13 mouse cellular contexts compared by ENCODE assay signal in genomic region chr3:152261948-152262347, GRCm38 (mm10). TPM values are rescaled to one million over a fixed set of nuclear protein-coding genes. Genes with fewer than 3 reads are reported as not detected.
DNase-seq lines count a peak whose midpoint lies in the region; ATAC-seq and TF ChIP-seq lines count a peak whose summit lies in the region.
"Had no signal": no experiment of that assay in that cellular context is flagged by ENCODE, and none has a peak within 500 bp of the region (broad histone marks: within the 10 kb centered on the region; RNA-seq: fewer than 3 reads in every experiment).

No protein-coding gene starts in this region.

- TF ChIP-seq CTCF in stomach, postnatal 0 days (IDR thresholded peaks at IDR 0.05; ENCODE audit: low read depth): no peak

- intact Hi-C loops in heart, postnatal 14 days (cut with DNase I): loop anchor here (2.0 kb wide), 1 partner anchor 47 kb away; no protein-coding TSS in a partner anchor

- WGBS in hindbrain, embryonic 10.5 days: 27% methylated on average over 8 of the region's 8 CpGs
- WGBS in hindbrain, embryonic 14.5 days: 25% methylated on average over 8 of the region's 8 CpGs
- WGBS in liver, embryonic 12.5 days (ENCODE audit: insufficient replicate concordance): 11% methylated on average over 8 of the region's 8 CpGs
- 39% methylated on average over 8 of the region's 8 CpGs for WGBS in stomach, postnatal 0 days
- WGBS in forebrain, embryonic 16.5 days: 39% methylated on average over 8 of the region's 8 CpGs

- H3K9ac ChIP-seq in hindbrain, embryonic 14.5 days: no peak overlapping the region
- H3K9ac ChIP-seq in liver, embryonic 12.5 days: no peak overlapping the region
- no peak overlapping the region for H3K9ac ChIP-seq in stomach, postnatal 0 days (ENCODE audit: low read length)
- H3K9ac ChIP-seq in forebrain, embryonic 16.5 days (replicated peaks; ENCODE audit: low read depth, low read length): no peak overlapping the region
- H3K9ac ChIP-seq: hindbrain, embryonic 15.5 days; liver, embryonic 14.5 days; neural tube, embryonic 15.5 days had no signal

- no peak overlapping the region for H3K4me2 ChIP-seq in hindbrain, embryonic 14.5 days (replicated peaks)
- peak overlapping the region; percentile 39 for H3K4me2 ChIP-seq in liver, embryonic 12.5 days
- H3K4me2 ChIP-seq in stomach, postnatal 0 days (replicated peaks; ENCODE audit: low read depth): peak overlapping the region; percentile 27
- no peak overlapping the region for H3K4me2 ChIP-seq in forebrain, embryonic 16.5 days (ENCODE audit: low read length)
- H3K4me2 ChIP-seq: hindbrain, embryonic 15.5 days; neural tube, embryonic 15.5 days had no signal

- H3K36me3 ChIP-seq in hindbrain, embryonic 10.5 days: no peaks in the 10 kb centered on the region
- H3K36me3 ChIP-seq in hindbrain, embryonic 14.5 days (replicated peaks; ENCODE audit: control insufficient read depth, insufficient read depth): no peaks in the 10 kb centered on the region
- H3K36me3 ChIP-seq in liver, embryonic 12.5 days: no peaks in the 10 kb centered on the region
- H3K36me3 ChIP-seq in stomach, postnatal 0 days (ENCODE audit: control insufficient read depth, insufficient read depth, low read length): no peaks in the 10 kb centered on the region
- H3K36me3 ChIP-seq in forebrain, embryonic 16.5 days (ENCODE audit: control insufficient read depth, insufficient read depth): no peaks in the 10 kb centered on the region
- H3K36me3 ChIP-seq: hindbrain, embryonic 15.5 days; neural tube, embryonic 15.5 days had no signal

- H3K27me3 ChIP-seq in hindbrain, embryonic 10.5 days (ENCODE audit: insufficient read depth, poor library complexity, severe bottlenecking): peaks cover 61% of the 10 kb centered on the region
- peaks cover 29% of the 10 kb centered on the region for H3K27me3 ChIP-seq in hindbrain, embryonic 14.5 days (ENCODE audit: control insufficient read depth, insufficient read depth, low read length)
- peaks cover 65% of the 10 kb centered on the region for H3K27me3 ChIP-seq in liver, embryonic 12.5 days (replicated peaks)
- H3K27me3 ChIP-seq in stomach, postnatal 0 days (ENCODE audit: control insufficient read depth, insufficient read depth, low read length): no peaks in the 10 kb centered on the region
- peaks cover 23% of the 10 kb centered on the region for H3K27me3 ChIP-seq in forebrain, embryonic 16.5 days (replicated peaks; ENCODE audit: control insufficient read depth, insufficient read depth, low read length)

- no peak for DNase-seq in hindbrain, embryonic 10.5 days (ENCODE audit: low spot score)
- DNase-seq in hindbrain, embryonic 14.5 days (ENCODE audit: low spot score): no peak
- DNase-seq in heart, postnatal 14 days: peak; percentile 48 to 52
- no peak for DNase-seq in stomach, postnatal 0 days (ENCODE audit: low spot score)
- no peak for DNase-seq in thymus, postnatal 4 days
- DNase-seq in left cerebral cortex, adult 9 months (ENCODE audit: low spot score in 2 of 2): no peak
- DNase-seq: adrenal gland, adult 2 months; thymus, postnatal 14 days had no signal

- H3K4me3 ChIP-seq in hindbrain, embryonic 10.5 days: no peak overlapping the region
- no peak overlapping the region for H3K4me3 ChIP-seq in hindbrain, embryonic 14.5 days (replicated peaks; ENCODE audit: low read length)
- H3K4me3 ChIP-seq in liver, embryonic 12.5 days: no peak overlapping the region
- no peak overlapping the region for H3K4me3 ChIP-seq in stomach, postnatal 0 days (ENCODE audit: low read depth, low read length)
- H3K4me3 ChIP-seq in forebrain, embryonic 16.5 days (replicated peaks; ENCODE audit: low read length): no peak overlapping the region
- H3K4me3 ChIP-seq: hindbrain, embryonic 15.5 days; neural tube, embryonic 15.5 days had no signal

- H3K9me3 ChIP-seq in hindbrain, embryonic 10.5 days: no peaks in the 10 kb centered on the region
- H3K9me3 ChIP-seq in hindbrain, embryonic 14.5 days (ENCODE audit: control insufficient read depth, low read length): no peaks in the 10 kb centered on the region
- no peaks in the 10 kb centered on the region for H3K9me3 ChIP-seq in liver, embryonic 12.5 days (replicated peaks)
- H3K9me3 ChIP-seq in stomach, postnatal 0 days (ENCODE audit: control insufficient read depth, low read length): no peaks in the 10 kb centered on the region
- no peaks in the 10 kb centered on the region for H3K9me3 ChIP-seq in forebrain, embryonic 16.5 days (ENCODE audit: control insufficient read depth, low read length)
- H3K9me3 ChIP-seq: hindbrain, embryonic 15.5 days; neural tube, embryonic 15.5 days had no signal

- ATAC-seq in hindbrain, embryonic 14.5 days (ENCODE audit: low FRiP score): no peak
- ATAC-seq in liver, embryonic 12.5 days: no peak
- no peak for ATAC-seq in stomach, postnatal 0 days (ENCODE audit: low FRiP score, low TSS enrichment)
- no peak for ATAC-seq in forebrain, embryonic 16.5 days

- H3K27ac ChIP-seq in hindbrain, embryonic 10.5 days: 0 out of 2 replicates have a peak overlapping the region, but pooled peaks have one; percentile 29
- no peak overlapping the region for H3K27ac ChIP-seq in hindbrain, embryonic 14.5 days
- H3K27ac ChIP-seq in liver, embryonic 12.5 days: no peak overlapping the region
- H3K27ac ChIP-seq in stomach, postnatal 0 days (replicated peaks): no peak overlapping the region
- no peak overlapping the region for H3K27ac ChIP-seq in forebrain, embryonic 16.5 days (ENCODE audit: low read length)
- H3K27ac ChIP-seq: hindbrain, embryonic 15.5 days; liver, embryonic 14.5 days; neural tube, embryonic 15.5 days had no signal

- peaks cover 44% of the 10 kb centered on the region for H3K4me1 ChIP-seq in hindbrain, embryonic 10.5 days (replicated peaks)
- H3K4me1 ChIP-seq in hindbrain, embryonic 14.5 days (replicated peaks; ENCODE audit: control insufficient read depth, insufficient read depth, low read length): peaks cover 7% of the 10 kb centered on the region; the same call in 1 of the 2 replicates
- peaks cover 33% of the 10 kb centered on the region for H3K4me1 ChIP-seq in liver, embryonic 12.5 days
- no peaks in the 10 kb centered on the region for H3K4me1 ChIP-seq in stomach, postnatal 0 days (replicated peaks; ENCODE audit: control insufficient read depth, insufficient read depth)
- H3K4me1 ChIP-seq in forebrain, embryonic 16.5 days (replicated peaks; ENCODE audit: control insufficient read depth, insufficient read depth, low read length): peaks cover 14% of the 10 kb centered on the region

- TF ChIP-seq EP300 in stomach, postnatal 0 days (optimal IDR thresholded peaks at IDR 0.05): no peak

RNA-seq across cellular contexts. Expression of gene Nexn, which starts 4.2 kb away (rescaled TPM):
- polyA plus RNA-seq in hindbrain, embryonic 10.5 days (2016; fragmentation: Nextera tagmentation; extraction: Ambion mirVana): 2.8 and 5.2 TPM in 2 replicates
- polyA plus RNA-seq in hindbrain, embryonic 14.5 days (2014; fragmentation: Nextera tagmentation; extraction: Ambion mirVana): 0.33 and 1.8 TPM in 2 replicates
- 100 to 1,000 TPM; 297 to 301 TPM for total RNA-seq in heart, postnatal 14 days (2021)
- polyA plus RNA-seq in liver, embryonic 12.5 days (2016; fragmentation: Nextera tagmentation; extraction: Ambion mirVana): 2.2 and 2.5 TPM in 2 replicates
- 29.8 and 37.9 TPM in 2 replicates for polyA plus RNA-seq in stomach, postnatal 0 days (2015; fragmentation: Nextera tagmentation; extraction: Ambion mirVana)
- 2.2 and 5.1 TPM in 2 replicates for polyA plus RNA-seq in forebrain, embryonic 16.5 days (2015; fragmentation: Nextera tagmentation; extraction: Ambion mirVana)
- polyA plus RNA-seq: adrenal gland, adult 2 months had no signal

RNA-seq across cellular contexts. Expression of gene Fubp1, which starts 51.7 kb away (rescaled TPM):
- polyA plus RNA-seq in hindbrain, embryonic 10.5 days (2016; fragmentation: Nextera tagmentation; extraction: Ambion mirVana): 321 and 408 TPM in 2 replicates
- 208 and 210 TPM in 2 replicates for polyA plus RNA-seq in hindbrain, embryonic 14.5 days (2014; fragmentation: Nextera tagmentation; extraction: Ambion mirVana)
- total RNA-seq in heart, postnatal 14 days (2021): 10 to 100 TPM; 68.1 to 80.6 TPM
- polyA plus RNA-seq in liver, embryonic 12.5 days (2016; fragmentation: Nextera tagmentation; extraction: Ambion mirVana): 143 and 144 TPM in 2 replicates
- 60.2 and 60.5 TPM in 2 replicates for polyA plus RNA-seq in stomach, postnatal 0 days (2015; fragmentation: Nextera tagmentation; extraction: Ambion mirVana)
- 297 and 302 TPM in 2 replicates for polyA plus RNA-seq in forebrain, embryonic 16.5 days (2015; fragmentation: Nextera tagmentation; extraction: Ambion mirVana)

RNA-seq across cellular contexts. Expression of gene Dnajb4, which starts 51.8 kb away (rescaled TPM):
- polyA plus RNA-seq in hindbrain, embryonic 10.5 days (2016; fragmentation: Nextera tagmentation; extraction: Ambion mirVana): 19.9 and 21.2 TPM in 2 replicates
- polyA plus RNA-seq in hindbrain, embryonic 14.5 days (2014; fragmentation: Nextera tagmentation; extraction: Ambion mirVana): 40.0 and 46.5 TPM in 2 replicates
- 10 to 100 TPM; 74.3 to 80.3 TPM for total RNA-seq in heart, postnatal 14 days (2021)
- polyA plus RNA-seq in liver, embryonic 12.5 days (2016; fragmentation: Nextera tagmentation; extraction: Ambion mirVana): 35.7 and 36.3 TPM in 2 replicates
- 26.4 and 29.0 TPM in 2 replicates for polyA plus RNA-seq in stomach, postnatal 0 days (2015; fragmentation: Nextera tagmentation; extraction: Ambion mirVana)
- polyA plus RNA-seq in forebrain, embryonic 16.5 days (2015; fragmentation: Nextera tagmentation; extraction: Ambion mirVana): 36.3 and 39.8 TPM in 2 replicates

Comparison
In these comparisons a context has a peak if more than half of its experiments do, and no peak if none do; other contexts are left out.
1. DNase-seq: peak in heart, postnatal 14 days (2 of 2); none in hindbrain, embryonic 10.5 days (single experiment), hindbrain, embryonic 14.5 days (single experiment), stomach, postnatal 0 days (single experiment), thymus, postnatal 4 days (single experiment) and left cerebral cortex, adult 9 months (0 of 2).
2. H3K4me2 ChIP-seq: peak in liver, embryonic 12.5 days (single experiment) and stomach, postnatal 0 days (single experiment); none in hindbrain, embryonic 14.5 days (single experiment) and forebrain, embryonic 16.5 days (single experiment).